Mouse (Mus musculus) embryonic fibroblast, embryonic 13.5 days (primary cell): Measurements from ENCODE around the gene Nmbr.

Experiments used
- CTCF ChIP-seq: IDR thresholded peaks from 2 replicates; pipeline ENCODE4 v1.5.1; 2011; ENCODE audit warnings: mild to moderate bottlenecking, control low read depth, low read length, moderate library complexity, borderline replicate concordance; ENCODE audit not compliant: insufficient read depth
- POLR2A ChIP-seq: IDR thresholded peaks from 2 replicates; pipeline ENCODE4 v1.6.1; 2011; ENCODE audit warnings: low read depth, mild to moderate bottlenecking, control low read depth, low read length, moderate library complexity

GRCm38 (mm10) chr10:14660875-14661274, 44.5 kb upstream of the Nmbr start:
- TF ChIP-seq POLR2A (no peak), CTCF (no peak)
